Mouse (Mus musculus) adrenal gland, postnatal 4 days (tissue): ENCODE measurements around the gene Smr3a. TPM values are rescaled to one million over a fixed set of nuclear protein-coding genes. Genes with fewer than 3 reads are reported as not detected.

Experiments used
- DNase-seq, 2 experiments: peaks; one replicate each; pipeline ENCODE4 v3.0.0; 2021 to 2022; ENCODE audit warnings: low spot score in 2 of 2, mixed read lengths in 2 of 2
- long read RNA-seq, 2 experiments: library from polyadenylated mRNA; stranded (forward); transcript quantifications; one replicate each; pipeline ENCODE4 v2.0.0; 2021
- total RNA-seq, 2 experiments: library from RNA; stranded (reverse); gene quantifications; 2 replicates each; pipeline ENCODE4 v1.2.3; 2021

The Smr3a gene
- not detected for total RNA-seq
- long read RNA-seq, experiment 1: 0 reads
- long read RNA-seq, experiment 2: 0 reads

DNA sequence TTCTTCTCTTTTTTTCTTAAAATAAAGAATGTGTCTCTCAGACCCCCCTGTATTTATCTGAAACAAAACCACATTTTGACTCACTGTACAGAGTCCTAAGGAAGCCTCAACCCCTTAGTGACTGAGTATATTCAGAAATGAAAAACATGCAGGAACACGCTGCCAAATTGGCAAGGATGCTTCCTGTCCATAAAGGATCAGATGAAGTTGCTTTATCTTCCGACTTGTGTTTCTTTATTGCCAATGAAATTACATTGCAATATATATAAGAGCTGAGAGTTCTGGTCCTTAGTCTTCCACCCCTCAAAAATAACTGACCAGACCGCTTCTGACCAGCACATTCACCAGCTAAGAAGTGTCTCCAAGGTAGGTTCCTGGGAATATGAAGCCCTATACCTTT, at the start of gene Smr3a:
Gene Smr3a, plus strand, starts transcription at position 301 of the 400 bp plus-strand sequence.
- no peak for DNase-seq

DNA sequence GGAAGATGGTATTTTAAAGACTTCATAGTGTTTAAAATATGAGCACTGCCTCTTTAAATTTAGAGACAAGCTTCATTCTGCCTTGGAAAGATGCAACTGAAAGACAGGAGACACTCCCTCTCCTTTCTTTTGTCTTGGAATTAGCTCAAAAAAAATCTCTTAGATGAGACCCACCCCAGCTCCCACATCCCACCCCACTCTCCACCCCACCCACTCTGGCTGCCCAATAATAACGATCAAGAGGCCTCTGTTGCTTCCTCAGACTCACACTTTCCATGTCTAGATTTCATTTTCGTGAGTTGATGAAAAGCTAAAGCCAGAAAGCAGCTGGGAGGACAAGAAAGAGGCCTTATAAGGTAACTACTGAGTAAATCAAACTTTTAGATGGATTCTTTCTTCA, 33.1 kb upstream of the Smr3a start, which contains the start of the genes 2310003L06Rik and Gm28434:
Gene 2310003L06Rik, plus strand, starts transcription at position 259 of the 400 bp plus-strand sequence.
Gene Gm28434, plus strand, starts transcription at position 317 of the 400 bp plus-strand sequence.
- no peak for DNase-seq

DNA sequence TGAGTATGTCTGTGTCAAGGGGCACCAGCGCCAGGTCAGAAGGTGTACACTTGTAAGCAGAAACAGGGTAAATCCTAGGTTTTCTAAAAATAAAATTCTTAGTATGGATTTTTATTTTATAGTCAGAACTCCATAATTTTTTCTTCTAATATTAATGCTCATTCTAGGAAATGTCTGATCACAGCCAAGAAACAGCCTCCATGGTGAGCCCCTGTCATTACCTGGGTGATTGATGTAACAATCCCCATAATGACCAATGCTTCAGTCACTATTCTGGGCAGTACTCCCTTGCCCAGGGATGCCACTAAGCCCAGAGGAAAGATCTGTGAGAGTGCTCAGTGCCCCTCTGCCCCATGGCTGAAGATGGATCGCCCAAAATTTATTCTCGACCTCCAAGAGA, 23.2 kb upstream of the Smr3a start, which contains the start of gene Cabs1:
Gene Cabs1, plus strand, starts transcription at position 301 of the 400 bp plus-strand sequence.
- DNase-seq: no peak

DNA sequence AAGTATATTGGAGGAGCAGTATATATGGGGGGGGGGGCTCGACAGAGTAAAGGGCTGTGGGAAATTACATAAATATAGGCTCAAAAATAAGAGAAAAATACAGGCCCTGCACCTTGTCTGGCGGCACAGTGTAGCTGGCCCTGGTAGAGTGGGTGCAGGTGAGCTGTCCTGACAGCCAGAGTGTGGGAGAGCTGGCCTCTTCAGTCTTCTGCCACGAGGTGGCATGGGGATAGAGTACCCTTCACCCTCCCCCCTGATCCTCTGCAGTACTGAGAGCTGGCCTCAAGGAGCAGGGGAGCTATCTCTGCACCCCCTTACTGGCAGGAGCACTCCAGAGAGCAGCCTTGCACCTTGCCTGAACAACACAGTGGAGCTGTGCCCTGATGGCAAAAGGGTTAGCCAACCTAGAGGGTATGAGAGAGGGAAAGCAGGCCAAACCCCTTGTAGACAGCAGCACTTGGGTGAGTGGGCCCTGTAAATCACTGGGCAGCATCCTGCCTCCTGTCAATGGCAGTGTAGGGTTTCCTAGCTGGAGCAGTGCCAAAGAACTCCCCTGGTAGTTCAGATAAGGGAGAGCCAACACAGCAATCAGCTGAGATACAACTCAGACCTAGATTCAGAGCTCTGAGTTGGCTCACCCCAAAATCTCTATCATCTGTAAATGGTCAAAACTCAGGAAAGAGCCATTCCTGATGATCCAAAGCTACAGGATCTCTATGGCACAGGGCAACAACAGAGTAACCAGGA, 19.7 kb upstream of the Smr3a start:
- DNase-seq: no peak

DNA sequence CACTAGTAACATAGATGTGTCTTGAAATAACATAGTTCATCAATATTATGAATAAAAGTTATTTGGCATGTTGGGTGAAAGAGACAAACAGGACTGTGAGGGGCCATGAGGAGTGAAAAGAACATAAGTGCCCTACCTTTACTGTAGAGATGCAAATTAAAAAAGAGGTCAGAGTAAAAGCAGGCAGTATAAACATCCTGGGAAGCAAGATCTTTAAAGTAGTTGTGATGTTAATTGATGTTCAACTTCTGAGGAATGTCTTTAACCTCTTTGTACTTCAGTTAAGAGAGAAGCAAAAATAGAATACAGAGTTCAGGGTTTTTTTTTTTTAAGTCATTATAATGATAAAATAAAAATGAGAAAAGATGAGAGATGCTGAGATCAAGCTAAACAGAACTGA, 2.9 kb downstream of the Smr3a start:
- no peak for DNase-seq

Other genes with a start within 250 kb of the Smr3a start
- not detected for gene Csn1s2a, start 228.0 kb upstream of the Smr3a start, total RNA-seq
- gene Csn1s2b, start 194.5 kb upstream of the Smr3a start, total RNA-seq: not detected
- gene Prr27, start 176.9 kb upstream of the Smr3a start, total RNA-seq: not detected
- gene Odam, start 117.5 kb upstream of the Smr3a start, total RNA-seq: not detected
- not detected for gene Csn3, start 77.0 kb upstream of the Smr3a start, total RNA-seq
- not detected for gene 2310003L06Rik, start 33.1 kb upstream of the Smr3a start, total RNA-seq
- not detected for gene Gm28434, start 33.0 kb upstream of the Smr3a start, total RNA-seq
- not detected for gene Cabs1, start 23.1 kb upstream of the Smr3a start, total RNA-seq
- not detected for gene Smr2, start 84.0 kb downstream of the Smr3a start, total RNA-seq
- gene Gm11116, start 109.0 kb downstream of the Smr3a start, total RNA-seq: not detected
- not detected for gene Gm11115, start 151.6 kb downstream of the Smr3a start, total RNA-seq